ENCODE assay signal across 8 mouse cellular contexts in genomic region chr17:84465753-84466608, GRCm38 (mm10). TPM values are rescaled to one million over a fixed set of nuclear protein-coding genes. Genes with fewer than 3 reads are reported as not detected.
DNase-seq lines count a peak whose midpoint lies in the region; ATAC-seq lines count a peak whose summit lies in the region.

TSS of gene Thada (minus strand) at chr17:84466205.

- H3K36me3 ChIP-seq in intestine, embryonic 14.5 days (ENCODE audit: control insufficient read depth, insufficient read depth, low read length): peaks cover 3% of the 10 kb centered on the region; the same call in 1 of the 2 replicates

- H3K4me3 ChIP-seq in intestine, embryonic 14.5 days (ENCODE audit: low read depth, low read length): peak within 1 kb of the TSS; percentile 95

- under 1% methylated on average over 67 of the region's 67 CpGs for WGBS in intestine, embryonic 14.5 days

- DNase-seq in adrenal gland, adult 18-20 months (ENCODE audit: low spot score in 2 of 2): peak; percentile 98 to 99
- peak; percentile 99 for DNase-seq in embryo, embryonic 11 days
- DNase-seq in gastrocnemius, postnatal 25 days: peak; percentile 96
- DNase-seq in intestine, embryonic 14.5 days (ENCODE audit: low spot score): peak; percentile 100
- peak; percentile 98 for DNase-seq in left cerebral cortex, postnatal 14 days (ENCODE audit: low spot score in 2 of 2)
- peak; percentile 100 for DNase-seq in mesoderm, embryonic 11.5 days (ENCODE audit: low read depth, low spot score)
- peak; percentile 95 for DNase-seq in right cerebral cortex, postnatal 36 days (ENCODE audit: low spot score in 2 of 2)
- peak; percentile 96 for DNase-seq in yolk sac, embryonic 10.5 days (ENCODE audit: low spot score)

- peak within 1 kb of the TSS; percentile 90 for H3K4me2 ChIP-seq in intestine, embryonic 14.5 days (ENCODE audit: low read length)

- H3K9me3 ChIP-seq in intestine, embryonic 14.5 days (ENCODE audit: control insufficient read depth, low read length): no peaks in the 10 kb centered on the region

- peak within 1 kb of the TSS; percentile 82 for H3K27ac ChIP-seq in intestine, embryonic 14.5 days (ENCODE audit: low read depth)

- intact Hi-C loops in left cerebral cortex, postnatal 14 days (cut with DNase I): loop anchor here (5.0 kb wide), 1 partner anchor 176 kb away; no protein-coding TSS in a partner anchor

- H3K9ac ChIP-seq in intestine, embryonic 14.5 days (ENCODE audit: low read length): peak within 1 kb of the TSS; percentile 89

- peak; percentile 99 for ATAC-seq in intestine, embryonic 14.5 days (replicated peaks; ENCODE audit: low FRiP score, low TSS enrichment, low read depth)

- H3K4me1 ChIP-seq in intestine, embryonic 14.5 days (replicated peaks; ENCODE audit: control insufficient read depth, insufficient read depth, low read length): peaks cover 11% of the 10 kb centered on the region

- H3K27me3 ChIP-seq in intestine, embryonic 14.5 days (replicated peaks; ENCODE audit: control insufficient read depth, insufficient read depth, low read length): no peaks in the 10 kb centered on the region

RNA-seq across cellular contexts. Expression of gene Thada, which starts in this region (rescaled TPM):
- total RNA-seq in adrenal gland, adult 18-20 months (2021): 10 to 100 TPM; 13.7 to 15.0 TPM
- 1 to 10 TPM; 4.5 to 5.4 TPM for total RNA-seq in gastrocnemius, postnatal 25 days (2021)
- polyA plus RNA-seq in intestine, embryonic 14.5 days (2014; fragmentation: Nextera tagmentation; extraction: Ambion mirVana): 10.8 and 12.3 TPM in 2 replicates
- total RNA-seq in left cerebral cortex, postnatal 14 days (2021): 10 to 100 TPM; 11.4 to 14.1 TPM

Comparison
In these comparisons a context has a peak if more than half of its experiments do, and no peak if none do; other contexts are left out.
1. Peak in every context shown above with its lines: DNase-seq, ATAC-seq, H3K4me3 ChIP-seq and H3K27ac ChIP-seq.